Mouse (Mus musculus): ENCODE measurements around the gene Syce1l.

The Syce1l gene

DNA sequence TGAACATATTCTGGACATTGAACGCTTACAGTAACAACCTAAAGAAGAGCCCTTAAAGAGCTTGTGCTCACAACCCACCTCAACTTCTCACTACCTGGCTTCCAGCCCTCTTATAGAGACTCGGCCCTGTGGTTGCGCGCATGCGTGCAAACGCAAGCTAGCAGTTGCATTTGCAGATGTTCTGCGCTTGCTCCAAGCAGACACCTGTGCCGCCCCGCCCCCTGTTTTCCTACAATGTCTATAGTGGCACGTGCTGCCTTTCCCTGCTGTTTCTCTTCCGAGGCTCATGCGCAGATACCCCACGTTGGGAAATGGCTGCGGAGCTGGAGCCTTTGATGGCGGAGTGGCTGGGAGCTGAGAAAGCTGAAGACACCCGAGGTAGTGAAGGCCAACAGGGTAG is at the start of gene Syce1l:
Gene Syce1l (plus strand): TSS at position 288 of the 400 bp plus-strand sequence.
- DNase-seq (ENCODE audit: low read depth, low spot score) = no peak

DNA sequence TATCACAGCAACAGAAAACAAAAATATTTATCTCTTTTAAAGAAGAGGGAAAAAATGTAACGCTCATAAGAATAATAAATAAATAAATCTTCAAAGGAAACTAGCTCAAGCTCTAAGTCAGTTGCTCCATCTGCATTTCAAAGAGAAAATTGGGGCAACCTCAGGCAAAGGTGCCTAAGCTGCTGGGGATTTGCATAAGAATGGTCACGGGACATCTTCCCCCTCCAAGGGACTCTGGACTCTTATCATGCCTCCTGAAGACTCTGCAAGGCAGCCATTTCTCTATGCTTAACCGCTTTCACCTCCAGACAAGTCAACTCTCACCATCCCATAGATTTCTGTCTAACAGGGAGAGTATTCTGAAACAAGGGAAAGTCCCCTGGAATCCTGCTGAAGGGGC is 44.6 kb upstream of the Syce1l start:
- DNase-seq (ENCODE audit: low read depth, low spot score) = no peak

DNA sequence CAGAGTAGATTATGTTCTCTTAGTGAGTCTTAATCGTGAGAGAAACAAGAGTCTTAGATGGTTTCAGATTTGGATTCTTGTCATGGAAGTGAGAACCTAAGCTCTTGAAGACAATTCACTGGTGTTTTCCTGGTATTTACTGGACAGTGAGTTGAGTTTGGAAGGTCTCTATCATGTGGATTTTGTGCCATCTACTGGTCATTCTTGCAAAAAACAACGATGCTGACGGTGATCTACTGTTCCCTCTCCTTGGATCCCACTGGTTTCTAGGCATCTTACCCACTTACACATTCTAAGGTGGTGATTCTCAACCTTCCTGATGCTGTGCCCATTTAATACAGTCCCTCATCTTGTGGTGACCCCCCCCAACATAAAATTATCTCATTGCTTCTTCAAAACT is 10.4 kb upstream of the Syce1l start:
- peak; percentile 83 for DNase-seq (ENCODE audit: low read depth, low spot score)

DNA sequence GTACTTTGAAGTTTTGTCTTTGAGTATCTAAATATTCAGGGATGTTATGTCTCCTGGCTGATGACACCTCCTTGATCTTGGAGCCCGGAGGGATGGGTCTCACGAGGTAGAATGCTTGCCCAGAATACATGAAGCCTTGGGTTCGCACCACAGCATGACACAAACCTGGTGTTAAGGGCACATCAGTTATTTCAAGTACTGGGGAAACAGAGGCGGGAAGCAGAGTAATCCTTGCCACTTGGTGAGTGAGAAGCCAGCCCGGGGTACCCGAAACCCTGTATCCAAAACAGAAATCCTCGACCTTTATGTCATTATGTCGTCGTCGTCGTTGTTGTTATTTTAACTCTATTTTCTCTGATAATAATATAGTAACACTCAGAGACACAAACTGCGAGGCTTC is 8.9 kb upstream of the Syce1l start:
- DNase-seq (ENCODE audit: low read depth, low spot score) = no peak

DNA sequence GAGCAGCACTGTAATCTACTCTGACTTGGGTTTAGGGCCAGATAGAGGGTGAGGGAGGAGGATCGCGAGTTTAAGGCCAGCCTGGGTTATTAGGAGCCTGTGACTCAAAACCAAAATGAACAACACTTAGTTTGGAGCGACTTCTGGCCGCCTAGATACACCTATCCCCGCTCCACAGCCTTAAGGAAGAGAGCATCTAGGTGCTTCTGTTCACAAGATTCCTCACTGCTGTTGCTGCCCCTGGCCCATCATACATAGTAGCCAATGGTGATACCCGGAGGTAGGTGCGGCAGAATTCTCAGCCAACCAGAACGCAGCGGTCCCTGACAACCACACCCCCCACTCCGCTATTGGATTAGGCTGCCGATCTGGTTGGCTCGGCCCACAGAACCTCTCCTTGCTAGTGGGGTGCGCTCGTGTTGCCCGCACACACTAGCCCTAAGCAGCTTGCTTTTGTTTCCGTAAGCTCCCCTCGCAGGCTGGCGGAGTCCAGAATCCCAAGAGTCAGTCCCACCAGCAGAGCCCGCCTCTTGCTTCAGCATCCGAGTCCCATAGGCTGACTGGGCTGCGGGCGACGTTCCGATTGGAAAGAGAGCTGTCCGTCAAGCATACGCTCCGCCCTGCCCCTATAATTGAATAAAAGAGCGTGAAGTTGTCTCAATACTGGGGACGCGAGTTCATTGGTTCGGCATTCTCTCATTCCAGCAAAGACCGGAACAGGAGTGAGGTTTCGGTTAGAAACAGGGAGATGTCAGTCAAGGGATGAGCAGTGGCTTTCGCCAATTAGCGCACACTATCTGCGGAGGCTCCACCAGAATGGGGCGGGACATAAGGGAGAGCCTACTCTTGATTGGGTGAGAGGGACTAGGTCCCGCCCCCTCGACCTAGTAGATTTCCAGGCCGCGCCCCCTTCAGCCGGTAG is 8.1 kb upstream of the Syce1l start, which contains the start of gene Mon1b:
Gene Mon1b (plus strand): TSS at position 918 of the 922 bp plus-strand sequence.
- DNase-seq (ENCODE audit: low read depth, low spot score) = peak; percentile 100

DNA sequence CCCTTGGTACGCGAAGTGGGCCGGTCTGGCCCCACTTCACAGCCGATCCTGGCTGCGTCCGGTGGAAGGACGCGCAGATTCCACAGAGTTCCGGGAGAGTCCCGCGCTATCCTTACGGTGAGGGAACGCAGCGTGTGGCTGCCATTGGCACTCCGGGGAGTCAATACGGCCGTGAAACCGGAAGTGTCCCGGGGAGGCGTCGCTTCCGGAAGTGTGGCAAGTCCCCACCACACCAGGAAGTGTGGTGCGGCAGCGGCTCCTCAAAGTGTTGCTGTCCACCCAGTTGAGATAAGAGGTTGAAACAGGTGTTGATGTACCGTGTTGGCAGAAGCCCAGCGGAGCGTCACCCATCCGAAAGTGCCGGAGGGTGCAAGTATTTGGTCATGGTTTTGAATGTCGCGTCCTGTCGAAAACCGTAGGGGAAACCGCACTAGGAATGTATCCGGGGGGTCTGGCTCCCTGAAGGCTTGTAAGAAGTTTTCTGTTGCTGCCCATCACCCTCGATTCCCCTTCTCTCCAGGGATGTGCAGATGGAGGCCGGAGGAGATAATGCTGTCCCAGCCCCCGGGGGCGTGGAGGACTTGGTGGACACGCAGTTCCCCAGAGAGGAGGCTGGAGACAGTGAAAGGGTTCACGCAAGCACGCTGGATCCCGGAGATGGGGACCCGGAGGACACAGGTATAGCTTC is 7.3 kb upstream of the Syce1l start:
- no peak for DNase-seq (ENCODE audit: low read depth, low spot score)

DNA sequence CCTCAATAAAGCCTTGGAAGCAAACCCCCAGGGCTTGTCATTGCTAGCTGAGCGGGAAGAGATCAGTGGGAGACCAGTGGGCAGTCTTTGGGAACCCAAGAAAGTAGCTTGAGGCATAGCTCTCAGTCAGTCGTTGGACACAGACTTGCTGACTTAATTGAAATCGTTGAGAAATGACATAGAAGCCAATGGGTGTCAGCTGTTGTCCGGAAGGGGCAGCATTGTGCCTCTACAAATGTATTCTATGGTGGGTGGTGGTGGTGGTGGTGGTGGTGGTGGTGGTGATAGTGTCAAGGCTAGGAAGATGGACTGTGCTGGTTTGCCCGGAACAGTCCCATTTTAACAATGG is 6.8 kb upstream of the Syce1l start:
- no peak for DNase-seq (ENCODE audit: low read depth, low spot score)

DNA sequence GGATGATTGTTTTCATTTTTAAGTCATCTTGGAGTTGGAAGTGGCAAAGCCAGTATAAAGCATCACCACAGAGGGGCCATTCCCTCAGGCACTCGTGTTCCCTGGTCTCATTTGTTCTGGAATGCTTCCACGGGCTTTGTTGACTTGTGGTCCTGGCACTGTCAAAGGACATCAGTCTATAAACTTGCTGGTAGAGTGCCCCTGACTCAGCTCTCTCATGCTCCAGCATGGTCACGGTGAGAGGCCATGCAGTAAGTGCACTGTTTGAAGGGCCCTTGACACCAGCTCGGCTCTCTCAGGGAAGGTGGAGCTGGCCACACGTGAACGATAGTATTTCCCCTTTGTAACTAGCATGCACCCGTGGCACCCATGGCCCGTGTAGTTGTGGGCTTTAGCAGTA is 2.7 kb upstream of the Syce1l start:
- DNase-seq (ENCODE audit: low read depth, low spot score) = no peak

DNA sequence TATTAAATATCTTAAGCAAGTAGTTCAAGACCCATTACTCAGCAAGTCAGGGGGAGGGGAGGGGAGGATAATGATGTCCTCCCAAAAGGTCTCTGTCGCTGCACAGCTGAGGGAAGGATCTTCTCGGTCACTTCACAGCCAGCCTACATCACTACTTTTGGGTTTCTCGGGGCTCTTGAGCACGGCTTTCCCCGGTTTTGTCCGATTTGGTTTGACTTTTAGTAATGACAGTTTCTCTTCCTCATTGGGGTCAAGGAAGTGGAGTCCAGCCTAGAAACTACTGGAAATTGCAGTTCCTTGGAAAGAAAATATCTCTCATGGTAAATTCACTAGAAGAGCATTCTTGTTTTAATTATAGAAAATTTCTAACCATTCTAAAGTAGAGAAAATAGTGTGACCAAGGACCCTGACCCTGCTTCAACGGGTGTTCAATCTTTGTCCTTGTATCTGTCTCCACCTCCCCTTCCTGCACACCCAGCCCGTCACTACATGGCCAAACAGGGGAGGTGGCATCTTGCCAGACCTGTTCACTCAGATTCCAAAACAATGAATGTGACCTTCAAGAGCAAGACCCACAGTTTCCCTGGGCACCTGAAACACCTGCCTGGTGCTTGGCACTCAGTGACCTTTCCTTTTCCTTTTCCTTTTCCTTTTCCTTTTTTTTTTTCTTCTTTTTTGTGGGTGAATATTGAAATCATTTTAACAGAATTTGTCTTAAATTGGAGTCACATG is 632 bp downstream of the Syce1l start:
- no peak for DNase-seq (ENCODE audit: low read depth, low spot score)

DNA sequence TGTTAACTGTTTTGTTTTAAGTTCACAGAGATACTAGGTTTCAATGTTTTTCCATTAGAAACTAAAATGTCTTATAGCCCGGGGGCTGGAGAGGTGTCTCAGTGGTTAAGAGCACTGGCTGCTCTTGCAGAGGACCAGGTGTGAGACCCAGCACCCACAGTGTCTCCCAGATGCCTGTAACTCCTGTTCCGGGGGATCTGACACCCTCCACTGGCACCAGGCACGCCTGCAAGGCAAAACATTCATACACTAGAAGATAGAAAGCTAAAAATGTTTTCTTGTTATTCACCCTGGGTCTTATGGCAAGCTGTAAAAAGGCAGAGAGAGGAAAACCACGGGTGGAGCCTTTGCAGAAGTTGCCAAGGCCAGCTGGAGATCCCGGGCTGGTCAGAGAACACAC is 2.2 kb downstream of the Syce1l start:
- no peak for DNase-seq (ENCODE audit: low read depth, low spot score)

DNA sequence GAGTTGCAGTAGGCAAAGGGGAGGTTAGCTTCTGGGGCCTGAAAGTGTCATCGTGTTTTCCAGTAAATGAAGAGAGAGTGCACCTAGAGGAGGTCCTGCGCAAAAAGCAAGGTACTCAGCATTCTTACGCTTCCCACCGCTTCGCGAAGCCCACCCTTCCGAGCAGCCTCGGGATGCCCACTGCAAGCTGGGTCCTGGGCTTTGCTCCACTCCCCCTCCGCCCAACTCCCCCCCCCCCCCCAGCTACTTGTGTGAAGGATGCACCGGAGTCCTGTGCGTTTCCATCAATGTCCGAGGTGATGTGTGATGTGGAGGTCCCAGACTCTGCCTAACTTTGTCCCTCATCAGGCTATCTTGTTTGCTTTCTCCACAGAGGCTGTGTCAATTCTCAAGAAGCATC is 9.4 kb downstream of the Syce1l start:
- no peak for DNase-seq (ENCODE audit: low read depth, low spot score)

DNA sequence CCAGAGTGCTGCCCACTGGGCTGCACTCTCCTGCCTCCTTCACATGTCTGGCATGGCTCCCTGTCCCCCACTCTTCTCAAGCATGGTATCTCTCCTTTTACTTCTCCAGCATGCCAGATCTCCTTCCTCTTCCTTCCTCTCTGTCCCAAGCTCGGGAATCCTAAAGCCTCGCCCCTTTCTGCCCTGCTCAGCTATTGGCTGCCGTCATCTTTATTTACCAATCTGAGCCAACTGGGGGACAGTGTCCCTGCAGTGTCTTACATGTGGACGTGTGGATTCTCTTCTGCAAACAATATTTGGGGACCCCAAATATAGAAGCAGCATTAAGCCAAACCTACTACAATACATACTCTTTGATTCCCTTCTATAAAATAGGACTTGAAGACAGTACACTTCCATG is 10.1 kb downstream of the Syce1l start:
- DNase-seq (ENCODE audit: low read depth, low spot score) = no peak

DNA sequence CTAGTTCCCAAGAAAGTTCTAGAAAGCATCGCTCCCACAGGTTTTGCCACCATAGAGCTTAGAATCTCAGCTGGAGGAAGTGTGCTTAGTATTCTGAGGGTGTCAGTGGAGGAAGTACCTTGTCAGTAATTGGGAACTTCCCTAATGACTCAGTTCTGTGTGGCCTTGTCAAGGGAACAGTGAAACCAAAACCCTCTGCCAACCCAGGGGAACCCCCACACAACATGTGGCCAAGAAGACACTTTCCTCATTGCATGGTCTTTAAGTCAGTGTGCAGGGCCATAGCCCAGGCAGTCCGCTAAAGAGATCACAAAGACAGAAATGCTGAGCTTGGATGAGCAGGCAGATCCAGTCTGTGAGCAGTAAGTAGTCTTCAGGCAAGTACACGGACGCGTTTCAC is 13.1 kb downstream of the Syce1l start:
- peak; percentile 19 for DNase-seq (ENCODE audit: low read depth, low spot score)

DNA sequence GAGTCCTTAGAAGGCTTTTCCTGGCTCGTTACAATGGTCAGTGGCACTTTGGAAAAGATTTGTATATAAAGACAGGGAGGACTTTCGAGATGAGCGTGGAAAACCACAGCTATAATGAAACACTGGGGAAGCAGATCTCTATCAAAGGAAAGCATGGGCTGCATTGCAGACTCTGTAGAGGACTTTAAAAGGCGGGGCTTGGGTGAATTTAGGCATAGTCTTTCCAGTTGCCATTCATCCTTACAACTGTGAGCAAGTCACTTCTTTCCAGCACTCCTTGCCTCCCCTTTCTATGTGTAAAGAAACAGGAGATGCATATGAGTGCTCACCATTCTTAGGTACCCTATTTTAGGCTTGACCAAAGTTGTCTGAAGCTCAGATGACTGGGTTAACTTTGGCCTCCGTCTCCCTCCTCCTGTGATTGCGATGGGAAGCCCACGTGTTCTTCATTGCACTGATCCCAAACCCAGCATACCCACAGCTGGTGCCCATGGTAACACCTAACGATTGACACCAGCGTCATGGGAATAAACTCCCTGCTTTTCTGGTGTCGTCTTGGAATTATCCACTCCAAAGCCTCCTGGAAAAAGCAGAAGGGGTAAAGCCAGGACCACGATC is 13.8 kb downstream of the Syce1l start:
- no peak for DNase-seq (ENCODE audit: low read depth, low spot score)

DNA sequence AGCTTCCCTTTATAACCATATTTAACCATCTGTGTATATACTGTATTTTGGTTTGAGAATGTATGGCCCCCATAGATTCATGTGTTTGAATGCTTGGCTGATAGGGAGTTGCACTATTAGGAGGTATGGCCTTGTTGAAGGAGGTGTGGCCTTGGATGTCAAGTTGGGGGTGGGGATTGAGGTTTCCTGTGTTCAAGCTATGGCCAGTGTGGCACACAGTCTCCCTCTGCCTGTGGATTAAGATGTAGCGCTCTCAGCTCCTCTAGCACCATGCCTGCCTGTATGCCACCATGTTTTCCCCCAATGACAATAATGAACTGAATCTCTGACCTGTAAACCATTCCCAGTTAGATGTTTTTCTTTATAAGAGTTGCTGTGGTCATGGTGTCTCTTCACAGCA is 17.1 kb downstream of the Syce1l start:
- DNase-seq (ENCODE audit: low read depth, low spot score) = no peak

DNA sequence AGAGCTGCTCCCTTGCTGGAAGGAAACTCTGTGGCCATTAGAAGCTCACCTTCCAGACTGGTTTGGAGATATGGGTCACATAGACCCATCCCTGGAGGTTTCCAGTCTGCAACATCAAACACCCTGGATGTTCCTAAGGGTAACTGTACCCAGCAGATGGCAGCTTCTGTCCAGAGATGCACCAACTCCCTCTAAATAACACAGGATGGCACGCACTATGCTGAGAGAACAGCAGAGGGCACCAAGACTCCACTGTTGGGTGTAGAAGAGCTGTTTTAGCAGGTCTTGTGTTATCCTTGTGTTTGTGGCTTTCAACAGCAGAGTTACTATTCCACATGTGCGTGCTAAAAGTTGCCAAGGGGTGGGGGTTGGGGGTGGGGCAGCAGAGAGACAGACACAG is 21.5 kb downstream of the Syce1l start:
- DNase-seq (ENCODE audit: low read depth, low spot score) = peak; percentile 94

DNA sequence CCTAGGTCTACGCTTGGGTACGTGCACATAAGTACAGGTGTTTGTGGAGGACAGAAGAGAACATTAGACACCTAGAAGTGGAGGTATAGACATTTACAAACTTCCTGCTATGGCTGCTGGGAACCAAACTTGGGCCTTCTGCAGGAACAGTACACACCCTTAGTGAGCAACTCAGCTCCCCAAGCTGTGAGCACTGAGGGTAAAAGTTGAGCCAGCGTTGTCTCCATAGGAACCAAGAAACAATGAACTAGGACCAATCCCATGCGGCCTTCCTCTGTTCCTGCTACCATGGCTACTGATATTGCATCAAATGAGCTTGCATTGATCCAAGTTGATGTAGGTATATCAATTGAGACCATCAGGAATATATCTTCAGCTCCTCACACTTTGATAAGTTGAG is 22.0 kb downstream of the Syce1l start:
- no peak for DNase-seq (ENCODE audit: low read depth, low spot score)

DNA sequence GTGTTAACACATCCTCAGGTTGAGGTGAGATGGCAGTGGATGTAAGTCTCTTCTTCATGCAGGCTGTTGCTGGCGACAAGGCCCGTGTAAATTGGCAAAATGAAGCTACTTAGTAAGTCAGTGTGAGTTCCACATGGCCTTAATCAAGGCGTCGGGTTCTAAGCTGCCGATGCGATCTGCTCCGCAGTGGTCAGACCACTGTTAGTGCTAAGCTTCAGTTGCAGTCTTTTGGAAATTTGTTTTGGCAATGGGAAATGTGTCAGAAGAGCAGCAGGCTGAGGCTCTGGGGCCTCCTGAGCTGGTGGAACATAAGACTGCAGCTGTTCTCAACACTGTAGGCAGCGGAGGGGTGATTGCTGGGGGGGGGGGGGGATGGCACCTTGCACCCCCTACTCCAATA is 22.9 kb downstream of the Syce1l start:
- no peak for DNase-seq (ENCODE audit: low read depth, low spot score)

DNA sequence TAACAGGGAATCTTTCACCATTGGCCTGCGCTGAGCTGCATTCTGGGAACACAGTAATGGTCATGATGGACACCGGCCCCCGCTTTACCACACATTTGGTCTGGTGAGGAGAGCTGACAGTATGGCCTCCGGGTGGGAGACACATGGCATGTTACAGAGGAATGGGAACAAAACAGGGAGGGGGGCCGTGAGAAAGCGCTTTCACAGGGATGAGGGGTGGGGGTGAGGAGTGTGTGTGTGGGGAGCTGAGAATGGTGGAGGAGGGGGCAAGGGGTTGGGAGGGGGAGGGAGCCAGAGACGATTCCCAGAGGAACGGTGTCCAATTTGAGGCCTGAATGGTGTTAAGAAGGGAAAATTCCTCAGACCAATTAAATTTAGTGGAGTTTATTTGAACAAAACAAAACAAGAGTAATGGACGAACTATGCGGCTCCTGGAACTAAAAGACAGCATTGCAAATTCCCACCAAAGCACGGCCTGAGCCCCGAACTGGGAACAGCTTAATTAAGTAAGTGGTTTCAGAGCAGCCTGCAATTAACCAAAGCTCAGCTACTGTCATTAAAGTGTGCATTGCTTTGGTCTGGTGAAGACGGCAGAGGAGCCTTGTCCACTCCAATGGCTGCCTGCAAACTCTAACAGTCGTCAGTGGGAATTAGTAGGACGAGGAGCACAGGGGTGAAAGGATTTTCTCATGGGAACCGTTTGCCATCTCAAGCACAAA is 23.9 kb downstream of the Syce1l start:
- DNase-seq (ENCODE audit: low read depth, low spot score) = no peak

DNA sequence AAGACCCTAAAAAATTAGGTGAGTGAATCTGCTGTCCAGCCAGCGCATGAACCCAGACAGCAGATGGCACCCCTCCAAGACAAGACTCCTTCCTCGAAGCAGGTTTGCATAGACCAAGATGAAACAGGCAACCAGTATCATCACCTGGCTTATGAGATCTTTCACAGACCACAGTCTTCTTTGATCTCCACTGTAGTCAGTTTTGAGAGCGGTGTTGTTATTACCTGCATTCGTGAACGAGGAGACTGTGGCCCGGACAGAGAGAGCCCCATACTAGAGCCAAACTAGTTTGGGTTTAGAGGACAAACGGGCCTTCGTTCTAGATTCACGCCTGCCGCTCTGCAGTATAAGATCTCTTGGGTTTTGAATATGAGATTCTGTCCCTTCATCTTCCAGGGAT is 26.9 kb downstream of the Syce1l start:
- no peak for DNase-seq (ENCODE audit: low read depth, low spot score)

DNA sequence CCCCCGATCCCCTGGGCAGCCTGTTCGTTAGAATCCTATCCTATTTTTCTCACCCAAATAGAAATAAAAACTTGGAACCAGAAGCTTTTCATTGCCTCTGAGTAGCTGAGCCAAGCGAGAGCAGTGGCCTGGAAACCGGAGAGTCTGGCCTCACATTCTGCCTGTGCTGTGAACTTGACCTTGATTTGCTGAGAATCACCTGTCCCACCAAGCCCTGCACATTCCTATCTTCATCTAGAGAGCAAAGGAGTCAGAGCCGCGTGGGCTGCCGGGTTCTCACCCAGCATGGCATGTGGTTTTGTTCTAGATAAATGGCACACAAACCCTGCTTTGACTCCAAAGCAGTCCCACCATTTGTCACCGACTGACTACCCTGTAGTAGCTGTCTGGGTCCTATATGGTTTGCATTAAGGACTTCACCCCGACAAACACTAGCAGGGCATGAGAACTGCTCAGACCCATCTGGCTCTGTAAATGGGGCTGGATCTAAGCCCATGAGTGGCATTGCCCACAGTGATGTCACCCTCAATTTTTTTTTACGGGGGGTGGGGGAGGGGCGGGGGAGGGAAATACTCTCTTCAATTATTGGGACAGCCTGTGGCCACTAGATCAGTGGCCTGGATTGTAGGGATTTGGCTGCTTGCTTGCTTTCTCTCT is 29.7 kb downstream of the Syce1l start:
- DNase-seq (ENCODE audit: low read depth, low spot score) = peak; percentile 57

Measured in brain, adult 2 months (tissue).